Mouse (Mus musculus): ENCODE measurements around the gene Gm17359.

GRCm38 (mm10) chr3:79311895-79312294, 24.6 kb upstream of the Gm17359 start:
- TF ChIP-seq CTCF (IDR thresholded peaks at IDR 0.05; ENCODE audit: control insufficient read depth, insufficient read depth, insufficient replicate concordance, low read depth, low read length), result no peak
- no peak for TF ChIP-seq POLR2A (IDR thresholded peaks at IDR 0.05; ENCODE audit: control insufficient read depth, low read depth, low read length)

Measured in testis, adult 2 months (tissue).